Mouse (Mus musculus): Measurements from ENCODE around the gene Kazn. TPM values are rescaled to one million over a fixed set of nuclear protein-coding genes. Genes with fewer than 3 reads are reported as not detected.

Gene Kazn
- polyA plus RNA-seq (2017; shearing (Covaris generic)) = not detected

GRCm38 (mm10) chr4:142239240-142240126 lies at the start of gene Kazn:
Kazn (minus strand) TSS chr4:142239401.

GRCm38 (mm10) chr4:142084131-142084899 lies 154.9 kb downstream of the Kazn start, which contains the start of gene Tmem51:
Tmem51 (minus strand) TSS chr4:142084304.

Other genes starting within 250 kb of the Kazn start
- 0.49 TPM for gene Fhad1, start 224.3 kb downstream of the Kazn start, polyA plus RNA-seq (2017; shearing (Covaris generic))
- 3.8 TPM for gene Tmem51, start 155.1 kb downstream of the Kazn start, polyA plus RNA-seq (2017; shearing (Covaris generic))